In genomic region chr13:24481615-24482295, GRCm38 (mm10) we compare ENCODE assay signal across 7 mouse cellular contexts.
DNase-seq lines count a peak whose midpoint lies in the region; ATAC-seq lines count a peak whose summit lies in the region.

No protein-coding gene starts in this region.

- no peak overlapping the region for H3K4me3 ChIP-seq in forebrain, embryonic 11.5 days (ENCODE audit: low read depth, low read length)
- no peak overlapping the region for H3K4me3 ChIP-seq in hindbrain, embryonic 10.5 days

- ATAC-seq in forebrain, embryonic 11.5 days (replicated peaks; ENCODE audit: low FRiP score), result peak; percentile 71; the same call in 1 of the 2 replicates

- H3K27ac ChIP-seq in forebrain, embryonic 11.5 days (ENCODE audit: low read depth, low read length), result no peak overlapping the region
- no peak overlapping the region for H3K27ac ChIP-seq in hindbrain, embryonic 10.5 days

- no peaks in the 10 kb centered on the region for H3K27me3 ChIP-seq in forebrain, embryonic 11.5 days (ENCODE audit: control insufficient read depth, insufficient read depth, low read length)
- H3K27me3 ChIP-seq in hindbrain, embryonic 10.5 days (ENCODE audit: insufficient read depth, poor library complexity, severe bottlenecking), result no peaks in the 10 kb centered on the region

- no peaks in the 10 kb centered on the region for H3K36me3 ChIP-seq in forebrain, embryonic 11.5 days (ENCODE audit: control insufficient read depth, insufficient read depth, low read length)
- H3K36me3 ChIP-seq in hindbrain, embryonic 10.5 days, result no peaks in the 10 kb centered on the region

- WGBS in forebrain, embryonic 11.5 days, result 64% methylated on average over 10 of the region's 10 CpGs
- 65% methylated on average over 10 of the region's 10 CpGs for WGBS in hindbrain, embryonic 10.5 days

- H3K4me1 ChIP-seq in forebrain, embryonic 11.5 days (replicated peaks; ENCODE audit: control insufficient read depth, insufficient read depth, low read length), result no peaks in the 10 kb centered on the region
- H3K4me1 ChIP-seq in hindbrain, embryonic 10.5 days (replicated peaks), result no peaks in the 10 kb centered on the region

- no peak overlapping the region for H3K9ac ChIP-seq in forebrain, embryonic 11.5 days (ENCODE audit: low read length)

- H3K4me2 ChIP-seq in forebrain, embryonic 11.5 days (ENCODE audit: low read depth, low read length, severe bottlenecking), result no peak overlapping the region

- no peaks in the 10 kb centered on the region for H3K9me3 ChIP-seq in forebrain, embryonic 11.5 days (ENCODE audit: control insufficient read depth, low read length)
- no peaks in the 10 kb centered on the region for H3K9me3 ChIP-seq in hindbrain, embryonic 10.5 days

- DNase-seq in Muller cell, postnatal 12 days (ENCODE audit: inconsistent ontology term), result peak; percentile 67
- DNase-seq in brain, embryonic 18.5 days (ENCODE audit: low read depth, low spot score), result peak; percentile 50
- DNase-seq in forebrain, embryonic 11.5 days (ENCODE audit: low spot score), result no peak
- DNase-seq in hindbrain, embryonic 10.5 days (ENCODE audit: low spot score), result peak; percentile 40
- DNase-seq in layer of hippocampus, adult 9-10 months (ENCODE audit: low spot score), result peak; percentile 65
- peak; percentile 72 for DNase-seq in lung, postnatal 36 days
- peak; percentile 43 for DNase-seq in right cerebral cortex, postnatal 14 days
